ENCODE assay signal across 22 mouse cellular contexts in the genomic region with DNA sequence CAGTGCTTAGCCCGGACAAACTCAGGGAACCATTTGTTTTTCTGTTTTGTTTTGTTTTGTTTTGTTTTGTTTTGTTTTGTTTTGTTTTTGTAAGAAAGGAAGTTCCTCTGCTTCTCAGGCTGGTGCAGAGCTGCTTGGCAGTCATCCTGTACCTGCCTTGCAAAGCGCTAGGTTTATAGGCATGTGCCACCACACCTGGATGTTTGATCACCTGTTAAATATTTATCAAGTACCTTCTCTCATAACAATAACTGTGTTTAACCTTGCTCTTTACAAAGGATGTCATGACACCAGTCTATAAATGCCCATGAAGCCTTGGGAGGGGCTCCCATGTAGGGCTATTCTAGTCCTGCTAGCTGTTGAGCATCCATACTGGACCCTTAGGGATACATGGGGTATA. TPM values are rescaled to one million over a fixed set of nuclear protein-coding genes. Genes with fewer than 3 reads are reported as not detected.
DNase-seq lines count a peak whose midpoint lies in the region; ATAC-seq and TF ChIP-seq lines count a peak whose summit lies in the region.
"Had no signal": no experiment of that assay in that cellular context is flagged by ENCODE, and none has a peak within 500 bp of the region (broad histone marks: within the 10 kb centered on the region; RNA-seq: fewer than 3 reads in every experiment).

No protein-coding gene starts in this region.

- TF ChIP-seq CTCF in MEL (IDR thresholded peaks at IDR 0.05 in 2 of 3, conservative IDR thresholded peaks at IDR 0.05 in 1 of 3; ENCODE audit: control insufficient read depth in 1 of 3, insufficient read depth in 1 of 3, low read depth in 2 of 3, low read length in 3 of 3, poor library complexity in 1 of 3, severe bottlenecking in 1 of 3) = no peak

- 63% methylated on average over 2 of the region's 2 CpGs for WGBS in intestine, embryonic 16.5 days
- WGBS in macrophage (ENCODE audit: missing documents) = 69% methylated on average over 2 of the region's 2 CpGs
- WGBS in kidney, embryonic 15.5 days = 69% methylated on average over 2 of the region's 2 CpGs

- no peak for TF ChIP-seq RAD21 in MEL (IDR thresholded peaks at IDR 0.05; ENCODE audit: low read depth, low read length)

- no peak for DNase-seq in MEL (ENCODE audit: low read depth, low spot score)
- no peak for DNase-seq in frontal cortex, postnatal 25 days (ENCODE audit: low spot score in 2 of 2)
- no peak for DNase-seq in thymus, postnatal 4 days
- DNase-seq: adrenal gland, adult 8-10 months; adrenal gland, postnatal 25 days; cerebellum, adult 18-20 months; cerebellum, adult 9-10 months had no signal

- no peaks in the 10 kb centered on the region for H3K79me2 ChIP-seq in MEL (ENCODE audit: control insufficient read depth, insufficient read depth, low read length, poor library complexity)
- no peaks in the 10 kb centered on the region for H3K79me2 ChIP-seq in macrophage (ENCODE audit: inconsistent target)

- H3K9me3 ChIP-seq in MEL (replicated peaks; ENCODE audit: insufficient read depth, low read length) = no peaks in the 10 kb centered on the region
- H3K9me3 ChIP-seq in intestine, embryonic 16.5 days (ENCODE audit: control insufficient read depth, low read length) = no peaks in the 10 kb centered on the region
- no peaks in the 10 kb centered on the region for H3K9me3 ChIP-seq in kidney, embryonic 15.5 days (replicated peaks)
- H3K9me3 ChIP-seq: embryonic facial prominence, embryonic 12.5 days; embryonic facial prominence, embryonic 15.5 days; forebrain, embryonic 15.5 days; G1E; heart, embryonic 10.5 days; heart, embryonic 13.5 days had no signal

- peak overlapping the region in 1 of 2 experiments; percentile 6; a peak in 1 of 4 replicates for H3K4me3 ChIP-seq in MEL (ENCODE audit: control insufficient read depth in 1 of 2, insufficient read depth in 1 of 2, low read depth in 2 of 2, low read length in 2 of 2)
- no peak overlapping the region for H3K4me3 ChIP-seq in intestine, embryonic 16.5 days (ENCODE audit: low read length)
- no peak overlapping the region for H3K4me3 ChIP-seq in macrophage (ENCODE audit: inconsistent target)
- H3K4me3 ChIP-seq in kidney, embryonic 15.5 days (replicated peaks) = no peak overlapping the region
- H3K4me3 ChIP-seq: embryonic facial prominence, embryonic 12.5 days; embryonic facial prominence, embryonic 15.5 days; forebrain, embryonic 15.5 days; heart, adult 2 months; heart, embryonic 10.5 days; heart, embryonic 13.5 days had no signal

- TF ChIP-seq EP300 in MEL (IDR thresholded peaks at IDR 0.05; ENCODE audit: low read depth in 1 of 2, low read length in 2 of 2) = no peak

- no peaks in the 10 kb centered on the region for H3K27me3 ChIP-seq in MEL (ENCODE audit: control insufficient read depth in 1 of 2, insufficient read depth in 2 of 2, low read length in 2 of 2)
- H3K27me3 ChIP-seq in intestine, embryonic 16.5 days (replicated peaks; ENCODE audit: control insufficient read depth, insufficient read depth, low read length) = no peaks in the 10 kb centered on the region
- no peaks in the 10 kb centered on the region for H3K27me3 ChIP-seq in kidney, embryonic 15.5 days
- H3K27me3 ChIP-seq: CH12.LX; embryonic facial prominence, embryonic 12.5 days; embryonic facial prominence, embryonic 15.5 days; forebrain, embryonic 15.5 days had no signal

- H3K36me3 ChIP-seq in MEL (ENCODE audit: control insufficient read depth in 1 of 2, insufficient read depth in 2 of 2, low read length in 2 of 2) (peaks cover 0 to 11% of the 10 kb centered on the region in 2 experiments; a peak in 2 of 4 replicates), macrophage (ENCODE audit: inconsistent target) (no peaks in the 10 kb centered on the region)
- H3K36me3 ChIP-seq in intestine, embryonic 16.5 days (ENCODE audit: control insufficient read depth, insufficient read depth, low read length) = no peaks in the 10 kb centered on the region
- no peaks in the 10 kb centered on the region for H3K36me3 ChIP-seq in kidney, embryonic 15.5 days
- H3K36me3 ChIP-seq: embryonic facial prominence, embryonic 12.5 days; embryonic facial prominence, embryonic 15.5 days; forebrain, embryonic 15.5 days; G1E; heart, embryonic 10.5 days; heart, embryonic 13.5 days had no signal

- peak; percentile 78 for ATAC-seq in intestine, embryonic 16.5 days
- no peak for ATAC-seq in kidney, embryonic 15.5 days (replicated peaks; ENCODE audit: low FRiP score)
- ATAC-seq: activated CD4-positive, CD25-positive, alpha-beta regulatory T cell, adult 4 months; forebrain, embryonic 15.5 days; hindbrain, postnatal 0 days; inflammation-experienced regulatory T-cells, adult 6 months had no signal

- peak overlapping the region; percentile 42 for H3K9ac ChIP-seq in MEL (ENCODE audit: control insufficient read depth, low read depth, low read length, poor library complexity, severe bottlenecking)
- H3K9ac ChIP-seq in intestine, embryonic 16.5 days (ENCODE audit: low read depth, low read length) = no peak overlapping the region
- no peak overlapping the region for H3K9ac ChIP-seq in kidney, embryonic 15.5 days
- H3K9ac ChIP-seq: embryonic facial prominence, embryonic 12.5 days; embryonic facial prominence, embryonic 15.5 days; forebrain, embryonic 15.5 days; heart, embryonic 13.5 days; hindbrain, embryonic 14.5 days had no signal

- H3K27ac ChIP-seq in MEL (ENCODE audit: control insufficient read depth, low read depth, low read length) = peak overlapping the region; percentile 56
- H3K27ac ChIP-seq in intestine, embryonic 16.5 days (ENCODE audit: low read length) = peak overlapping the region; percentile 25
- H3K27ac ChIP-seq in macrophage = peak overlapping the region; percentile 27
- no peak overlapping the region for H3K27ac ChIP-seq in kidney, embryonic 15.5 days
- H3K27ac ChIP-seq: embryonic facial prominence, embryonic 12.5 days; embryonic facial prominence, embryonic 15.5 days; forebrain, embryonic 15.5 days; heart, adult 2 months; heart, embryonic 10.5 days; heart, embryonic 13.5 days; hindbrain, embryonic 14.5 days; hindbrain, postnatal 0 days had no signal

- no peak for TF ChIP-seq POLR2A in MEL (IDR thresholded peaks at IDR 0.05; ENCODE audit: control insufficient read depth in 1 of 2, insufficient read depth in 1 of 2, low read depth in 1 of 2, low read length in 2 of 2, poor library complexity in 1 of 2)

- H3K4me2 ChIP-seq in intestine, embryonic 16.5 days (ENCODE audit: low read depth, low read length) = no peak overlapping the region
- H3K4me2 ChIP-seq in kidney, embryonic 15.5 days = no peak overlapping the region
- H3K4me2 ChIP-seq: embryonic facial prominence, embryonic 12.5 days; embryonic facial prominence, embryonic 15.5 days; forebrain, embryonic 15.5 days; heart, embryonic 13.5 days; hindbrain, embryonic 14.5 days had no signal

- peaks cover 3 to 15% of the 10 kb centered on the region in 2 experiments for H3K4me1 ChIP-seq in MEL (ENCODE audit: control insufficient read depth in 1 of 2, insufficient read depth in 2 of 2, low read length in 2 of 2)
- peaks cover 14% of the 10 kb centered on the region; the same call in 1 of the 2 replicates for H3K4me1 ChIP-seq in intestine, embryonic 16.5 days (ENCODE audit: control insufficient read depth, insufficient read depth, low read length)
- H3K4me1 ChIP-seq in kidney, embryonic 15.5 days = no peaks in the 10 kb centered on the region
- H3K4me1 ChIP-seq: embryonic facial prominence, embryonic 12.5 days; embryonic facial prominence, embryonic 15.5 days; forebrain, embryonic 15.5 days; heart, embryonic 10.5 days; heart, embryonic 13.5 days had no signal

TF ChIP-seq in MEL, 35 proteins besides CTCF, POLR2A, EP300 and RAD21:
- TF ChIP-seq NELFE (IDR thresholded peaks at IDR 0.05; ENCODE audit: low read depth, low read length) (0 out of 2 replicates have a peak, but pooled peaks have one; percentile 17), ETS1 (IDR thresholded peaks at IDR 0.05; ENCODE audit: low read depth, low read length) (no peak), POLR2AphosphoS2 (IDR thresholded peaks at IDR 0.05; ENCODE audit: low read length) (no peak), SMC3 (IDR thresholded peaks at IDR 0.05; ENCODE audit: low read depth, low read length) (no peak), SIN3A (IDR thresholded peaks at IDR 0.05; ENCODE audit: low read length) (peak; percentile 3; the same call in 1 of the 2 replicates), MXI1 (IDR thresholded peaks at IDR 0.05; ENCODE audit: low read depth, low read length) (0 out of 2 replicates have a peak, but pooled peaks have one; percentile 6)

RNA-seq across cellular contexts. Expression of a gene that starts 10.9 kb away (rescaled TPM):
- 120 and 145 TPM in 2 replicates for total RNA-seq in MEL (2012; rRNA removed)
- polyA plus RNA-seq in MEL (2012; ENCODE audit: insufficient read depth in 1 of 2, insufficient read length in 2 of 2, low read depth in 1 of 2, low replicate concordance in 2 of 2, missing spikeins in 1 of 2) (100 to 1,000 TPM in 1 of 2 experiments, 10 to 100 TPM in 1; 93.3 to 117 TPM), macrophage (2018) (26.9 to 42.2 TPM (median 30.1 TPM) in 3 replicates)
- 14.1 and 17.2 TPM in 2 replicates for polyA plus RNA-seq in intestine, embryonic 16.5 days (2015; fragmentation: Nextera tagmentation; extraction: Ambion mirVana)
- 100 to 1,000 TPM in 6 of 26 experiments, 10 to 100 TPM in 20; 38.8 to 239 (median 75.6) TPM for total RNA-seq in macrophage (2018; cell fraction: chromatin; rRNA removed)
- 10 to 100 TPM; 18.8 to 75.6 (median 38.3) TPM for total RNA-seq in macrophage (2018; cell fraction: cytosol; rRNA removed)
- total RNA-seq in macrophage (2018; cell fraction: nucleus; rRNA removed) = 100 to 1,000 TPM in 9 of 26 experiments, 10 to 100 TPM in 17; 30.1 to 173 (median 83.2) TPM
- 12.1 and 14.0 TPM in 2 replicates for polyA plus RNA-seq in kidney, embryonic 15.5 days (2015; fragmentation: Nextera tagmentation; extraction: Ambion mirVana)
